Mouse (Mus musculus) frontal cortex, postnatal 36 days (tissue): ENCODE measurements around the gene Ralgds.
"Not testable (repeated sequence)": the region's sequence is repeated elsewhere in the genome, so short reads cannot be mapped to it uniquely, and the experiment has no call there.

Source experiments
- DNase-seq, 2 experiments: peaks; one replicate each; pipeline ENCODE4 v3.0.0; 2022; ENCODE audit warnings: low spot score in 2 of 2

Gene Ralgds

GRCm38 (mm10) chr2:28505795-28506194, 7.1 kb upstream of the Ralgds start, which contains the start of gene Gm10134:
Gene Gm10134, plus strand, starts transcription at chr2:28506095.
- no peak for DNase-seq

GRCm38 (mm10) chr2:28506291-28506690, 6.6 kb upstream of the Ralgds start:
- DNase-seq, result no peak

DNA sequence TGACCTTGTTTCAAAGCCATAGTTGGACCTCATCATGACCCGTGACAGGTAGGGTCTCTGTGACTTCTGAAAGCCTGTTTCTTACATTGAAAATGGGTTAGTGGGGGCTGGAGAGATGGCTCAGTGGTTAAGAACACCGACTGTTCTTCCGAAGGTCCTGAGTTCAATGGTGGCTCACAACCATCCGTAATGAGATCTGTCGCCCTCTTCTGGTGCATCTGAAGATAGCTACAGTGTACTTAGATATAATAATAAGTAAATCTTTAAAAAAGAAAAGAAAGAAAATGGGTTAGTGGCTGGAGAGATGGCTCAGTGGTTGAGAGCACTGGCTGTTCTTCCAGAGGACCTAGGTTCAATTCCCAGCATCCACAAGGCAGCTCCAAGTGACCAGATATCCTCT, 1.3 kb upstream of the Ralgds start:
- not testable (repeated sequence) for DNase-seq

GRCm38 (mm10) chr2:28513431-28514370, 776 bp downstream of the Ralgds start:
- peak in 1 of 2 experiments; percentile 36 for DNase-seq

DNA sequence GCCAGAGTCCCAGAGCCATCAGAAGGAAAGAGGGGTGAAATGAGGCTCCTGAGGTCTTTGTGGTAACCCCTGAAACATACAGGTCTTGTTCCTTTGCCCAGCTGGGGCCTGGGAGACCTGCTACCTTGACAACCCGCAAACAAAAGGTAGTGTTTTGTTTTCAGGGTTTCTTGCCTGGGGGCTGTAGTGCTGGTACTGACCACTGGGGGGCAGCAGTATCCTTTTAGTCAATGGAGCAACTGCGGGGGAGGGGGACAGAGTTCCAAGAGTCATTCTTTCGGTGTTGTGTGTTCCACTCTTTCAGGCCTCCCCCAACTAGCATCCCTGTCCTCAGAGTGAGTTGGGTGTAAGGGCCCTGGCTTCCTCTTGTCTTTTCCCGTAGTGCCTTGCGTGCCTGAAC, 1.6 kb downstream of the Ralgds start:
- peak; percentile 86 for DNase-seq

DNA sequence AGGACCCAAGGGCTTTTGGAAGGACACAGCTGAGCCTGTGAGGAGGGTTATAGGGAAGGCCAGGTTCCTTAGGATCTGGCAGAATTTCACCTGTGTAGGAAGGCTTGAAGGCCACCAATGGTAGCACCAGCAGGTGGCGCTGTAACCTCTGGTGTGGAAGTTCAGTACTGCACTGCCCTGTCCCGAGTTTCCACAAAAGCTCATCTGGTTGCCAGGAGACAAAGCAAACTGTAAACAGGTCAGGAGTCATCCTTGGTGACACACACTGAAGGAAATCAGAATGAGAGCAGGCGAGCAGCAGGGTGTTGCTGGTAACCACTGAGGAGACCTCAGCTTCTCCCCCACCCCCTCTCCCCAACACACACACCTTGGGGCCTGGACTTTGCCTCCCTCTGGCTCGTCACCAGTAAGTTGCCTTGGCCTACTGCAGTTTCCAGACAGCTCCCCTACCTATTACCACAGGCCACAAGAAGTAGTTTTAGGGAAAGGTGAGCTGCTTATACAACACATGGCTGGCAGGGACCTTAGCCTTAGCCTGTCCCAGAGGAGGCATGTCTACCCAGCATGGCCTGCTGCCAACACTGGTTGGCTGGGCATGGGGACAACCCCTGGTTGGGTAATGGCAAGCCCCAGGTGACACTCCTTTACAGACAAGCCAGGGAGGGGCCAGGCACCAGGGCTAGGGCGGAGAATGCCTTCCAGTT, 4.4 kb downstream of the Ralgds start:
- peak; percentile 43 to 65 for DNase-seq

- DNase-seq, result peak; percentile 70 to 85
Measured at GRCm38 (mm10) chr2:28518231-28518630, 5.3 kb downstream of the Ralgds start.

- no peak for DNase-seq
Measured at GRCm38 (mm10) chr2:28520581-28520980, 7.7 kb downstream of the Ralgds start.

- peak in 1 of 2 experiments; percentile 59 for DNase-seq
Measured at GRCm38 (mm10) chr2:28521571-28522151, 8.7 kb downstream of the Ralgds start.

DNA sequence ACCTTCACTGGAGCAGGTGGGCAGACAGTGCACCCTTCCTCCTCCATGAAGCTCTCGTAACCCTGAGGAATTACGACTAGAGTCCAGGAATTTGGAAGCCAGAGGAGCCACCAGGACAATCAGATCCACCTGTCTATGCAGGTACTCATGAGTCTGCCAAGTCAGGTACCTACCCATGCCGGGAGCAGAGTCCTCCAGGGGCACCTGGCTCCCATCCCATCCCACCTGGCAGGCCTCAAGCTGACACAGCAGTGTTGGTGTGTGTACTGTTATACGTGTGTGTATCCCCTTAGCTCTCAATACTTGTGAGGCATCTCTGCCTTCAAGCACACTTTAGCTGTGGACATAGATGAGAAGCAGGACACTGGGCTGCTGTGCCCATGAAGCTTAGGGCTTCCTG, 9.2 kb downstream of the Ralgds start:
- DNase-seq, result no peak

- peak; percentile 87 to 92 for DNase-seq
Measured at GRCm38 (mm10) chr2:28523643-28524117, 10.8 kb downstream of the Ralgds start.

GRCm38 (mm10) chr2:28524406-28524805, 11.5 kb downstream of the Ralgds start:
- peak in 1 of 2 experiments; percentile 3 for DNase-seq

GRCm38 (mm10) chr2:28525219-28525942, 12.5 kb downstream of the Ralgds start:
- peak in 1 of 2 experiments; percentile 12 for DNase-seq

- peak in 1 of 2 experiments; percentile 2 for DNase-seq
Measured at GRCm38 (mm10) chr2:28525943-28526876, 13.3 kb downstream of the Ralgds start.

GRCm38 (mm10) chr2:28527436-28528353, 14.8 kb downstream of the Ralgds start:
- DNase-seq, result no peak

- DNase-seq, result no peak
Measured at GRCm38 (mm10) chr2:28528354-28528730, 15.4 kb downstream of the Ralgds start.

- DNase-seq, result no peak
Measured at GRCm38 (mm10) chr2:28529856-28530255, 16.9 kb downstream of the Ralgds start.

- DNase-seq, result no peak
Measured at GRCm38 (mm10) chr2:28530311-28530710, 17.4 kb downstream of the Ralgds start.
